Mouse (Mus musculus) effector memory CD4-positive, alpha-beta T cell, adult 7 months (primary cell): ENCODE data around the gene Olfr448. TPM values are rescaled to one million over a fixed set of nuclear protein-coding genes. Genes with fewer than 3 reads are reported as not detected.

Experiments
- polyA plus RNA-seq: library from polyadenylated mRNA; unstranded; fragments of 100-300 nt; shearing (Covaris generic); gene quantifications from one replicate; pipeline ENCODE4 v1.2.1, GENCODE M21; 2017

Gene Olfr448
- polyA plus RNA-seq: not detected

DNA sequence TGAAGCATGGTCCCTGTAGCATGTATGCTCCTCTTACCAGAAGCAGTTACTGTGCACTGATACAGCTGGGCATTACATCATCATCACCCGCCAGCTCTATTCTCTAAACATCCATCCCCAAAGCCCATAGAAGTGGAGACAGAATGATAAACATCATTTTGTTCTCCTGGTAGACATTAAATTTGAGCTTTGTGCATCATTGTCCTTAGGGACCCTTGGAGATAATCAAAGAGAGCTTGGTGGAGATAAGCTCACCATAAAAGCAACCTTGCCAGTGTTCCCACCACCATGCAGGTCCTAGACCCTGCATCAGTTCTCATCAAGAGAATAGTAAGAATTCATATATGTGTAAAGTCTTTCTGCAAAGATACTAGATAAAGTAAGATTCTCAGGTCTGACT, at the start of gene Olfr448:
Olfr448 (plus strand) TSS at position 301 of the 400 bp plus-strand sequence.

DNA sequence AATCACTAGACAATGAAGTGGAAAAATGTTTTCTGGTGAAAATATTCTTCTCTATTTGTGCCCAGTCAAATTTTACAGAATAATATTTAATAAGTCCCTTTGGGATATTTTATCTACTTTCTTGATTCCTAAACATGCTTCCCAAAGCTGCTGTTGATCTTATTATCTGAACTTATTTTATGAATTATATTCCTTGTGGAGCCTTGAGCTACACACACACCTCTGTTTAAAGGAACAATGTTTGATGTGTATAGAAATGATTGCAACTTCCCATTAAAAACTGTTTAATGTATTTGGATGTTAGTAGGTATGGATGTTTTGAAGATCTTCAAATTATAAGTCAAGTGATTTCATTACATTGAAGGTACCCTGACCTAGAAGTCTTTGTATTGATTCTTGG, 18.3 kb downstream of the Olfr448 start, which contains the start of gene Olfr447:
Olfr447 (plus strand) TSS at position 301 of the 400 bp plus-strand sequence.

DNA sequence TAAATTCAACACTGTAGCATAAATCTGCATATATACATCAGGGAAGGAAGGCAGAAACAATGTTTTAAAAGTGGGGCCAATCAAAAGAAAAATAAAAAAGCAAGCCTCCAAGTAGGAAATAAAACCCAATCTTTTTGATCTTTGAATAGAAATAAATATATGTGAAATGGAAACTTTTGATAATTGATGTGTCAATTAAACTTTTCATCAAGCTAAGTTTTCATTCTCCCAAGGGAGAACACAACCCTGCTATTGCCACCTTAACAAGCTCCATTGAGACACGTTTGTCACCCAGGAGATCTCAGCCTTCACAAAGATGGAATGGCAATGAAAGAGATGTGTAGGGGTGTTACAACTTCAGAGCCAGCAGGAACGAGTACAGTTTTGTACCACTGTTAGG, 30.8 kb downstream of the Olfr448 start, which contains the start of gene Olfr446:
Olfr446 (plus strand) TSS at position 301 of the 400 bp plus-strand sequence.

Other genes starting within 250 kb of the Olfr448 start
- gene Tcaf2, start 245.2 kb upstream of the Olfr448 start, polyA plus RNA-seq: not detected
- gene Tcaf1, start 180.4 kb upstream of the Olfr448 start, polyA plus RNA-seq: not detected
- gene Olfr453, start 151.1 kb upstream of the Olfr448 start, polyA plus RNA-seq: not detected
- gene Olfr38, start 134.0 kb upstream of the Olfr448 start, polyA plus RNA-seq: not detected
- not detected for gene Olfr452, start 105.3 kb upstream of the Olfr448 start, polyA plus RNA-seq
- not detected for gene Olfr450, start 78.5 kb upstream of the Olfr448 start, polyA plus RNA-seq
- not detected for gene Olfr449, start 56.1 kb upstream of the Olfr448 start, polyA plus RNA-seq
- not detected for gene Olfr447, start 18.4 kb downstream of the Olfr448 start, polyA plus RNA-seq
- gene Olfr446, start 30.9 kb downstream of the Olfr448 start, polyA plus RNA-seq: 0.17 TPM
- not detected for gene Olfr444, start 58.6 kb downstream of the Olfr448 start, polyA plus RNA-seq
- gene Olfr441, start 215.9 kb downstream of the Olfr448 start, polyA plus RNA-seq: not detected